Mouse (Mus musculus) cerebellum, postnatal 14 days (tissue): ENCODE data around the gene Thrsp.
A peak's percentile ranks its signal among the peaks of the same experiment; 100 is the strongest.

Experiments used
- DNase-seq, 2 experiments: peaks; one replicate each; pipeline ENCODE4 v3.0.0; 2021; ENCODE audit warnings: mixed read lengths in 2 of 2

Thrsp gene

GRCm38 (mm10) chr7:97416473-97416872, 1.1 kb downstream of the Thrsp start:
- DNase-seq: peak; percentile 33 to 39

GRCm38 (mm10) chr7:97414915-97415687, 2.4 kb downstream of the Thrsp start:
- DNase-seq: peak; percentile 57 to 73

GRCm38 (mm10) chr7:97414426-97414825, 3.1 kb downstream of the Thrsp start:
- DNase-seq: peak in 1 of 2 experiments; percentile 24

GRCm38 (mm10) chr7:97413981-97414380, 3.5 kb downstream of the Thrsp start:
- peak in 1 of 2 experiments; percentile 7 for DNase-seq

DNA sequence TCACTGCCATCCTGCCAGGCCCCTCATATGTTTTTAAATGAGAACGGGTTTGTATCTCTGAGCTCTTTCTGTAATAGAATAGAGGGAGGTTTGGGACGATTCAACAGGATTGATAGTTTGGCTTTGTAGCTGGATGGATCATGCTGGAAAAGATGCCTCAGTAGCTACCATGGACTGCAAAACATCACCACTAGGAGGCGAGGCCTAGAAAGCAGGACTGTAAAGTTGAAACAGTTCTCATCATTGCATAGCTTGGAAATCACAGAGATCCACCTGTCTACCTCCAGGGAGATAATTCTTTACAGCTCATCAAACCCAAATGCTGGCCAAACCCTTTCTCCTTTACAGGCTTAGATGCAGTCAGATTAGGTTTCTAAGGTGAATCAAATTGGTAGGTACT, 6.0 kb downstream of the Thrsp start:
- peak in 1 of 2 experiments; percentile 20 for DNase-seq

GRCm38 (mm10) chr7:97411106-97411505, 6.4 kb downstream of the Thrsp start:
- DNase-seq: no peak

DNA sequence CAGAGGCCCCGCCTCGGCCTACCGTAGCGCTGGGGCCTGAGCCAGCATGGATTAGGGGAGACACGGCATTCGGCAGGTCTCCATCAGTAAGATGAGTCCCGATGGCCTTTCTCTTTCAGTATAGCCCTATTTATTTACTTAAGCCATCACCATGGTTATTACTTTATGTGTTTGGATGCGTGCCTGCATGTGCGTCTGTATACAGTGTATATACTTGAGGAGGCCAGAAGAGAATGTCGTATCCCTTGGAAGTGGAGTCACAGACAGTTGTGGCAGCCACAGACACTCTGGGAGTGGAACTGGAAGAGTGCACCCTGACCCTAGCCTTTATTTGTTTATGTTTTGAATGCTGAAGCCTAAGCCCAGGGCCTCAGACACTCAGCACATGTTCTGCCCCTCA, 10.4 kb downstream of the Thrsp start:
- no peak for DNase-seq

- peak; percentile 88 for DNase-seq
Observed at GRCm38 (mm10) chr7:97399960-97400715, 17.4 kb downstream of the Thrsp start, which contains the start of gene Ndufc2. Gene Ndufc2, plus strand, starts transcription at chr7:97400003.

GRCm38 (mm10) chr7:97398943-97399342, 18.6 kb downstream of the Thrsp start:
- DNase-seq: no peak

DNA sequence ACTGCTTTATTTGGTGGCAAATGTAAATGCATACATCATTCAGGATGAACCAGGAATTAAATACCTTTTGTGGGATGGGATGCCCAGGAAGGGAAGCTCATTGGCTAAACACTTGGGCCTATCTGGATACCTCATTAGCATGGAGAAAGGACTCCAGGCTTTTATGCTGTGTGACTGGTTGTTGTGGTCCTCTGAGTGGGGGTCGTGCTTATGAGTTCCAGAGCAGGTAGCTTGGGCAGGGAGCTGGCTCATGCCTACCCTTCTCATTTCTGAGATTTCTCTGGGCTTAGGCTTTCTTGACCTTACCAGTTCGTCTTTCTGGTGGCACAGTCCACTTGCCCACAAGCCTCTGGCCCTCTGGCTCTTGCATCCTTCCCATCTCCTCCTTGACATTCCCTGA, 23.2 kb downstream of the Thrsp start:
- no peak for DNase-seq

- DNase-seq: no peak
Observed at GRCm38 (mm10) chr7:97392079-97392445, 25.5 kb downstream of the Thrsp start.

- no peak for DNase-seq
Observed at GRCm38 (mm10) chr7:97391293-97392078, 26.0 kb downstream of the Thrsp start.

DNA sequence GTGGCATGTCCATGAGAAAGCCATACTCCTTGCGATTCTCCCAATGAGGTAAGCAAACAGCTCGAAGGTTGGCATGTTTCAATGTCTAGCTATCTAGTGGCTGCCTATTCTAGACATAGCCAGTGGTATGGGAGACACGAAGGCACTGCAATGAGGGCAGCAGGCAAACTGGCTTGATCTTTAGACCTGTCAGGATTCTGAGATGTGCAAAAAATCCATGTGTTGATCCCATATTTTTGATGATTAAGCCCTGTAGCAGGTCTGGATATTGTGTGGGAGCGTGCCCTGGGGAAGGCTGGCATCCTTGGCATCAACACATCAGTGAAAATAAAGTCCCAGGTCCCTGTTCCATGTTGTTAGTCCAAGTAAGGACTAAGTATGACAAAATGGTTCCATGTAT, 29.0 kb downstream of the Thrsp start:
- DNase-seq: no peak

GRCm38 (mm10) chr7:97387561-97388147, 29.9 kb downstream of the Thrsp start:
- peak in 1 of 2 experiments; percentile 60 for DNase-seq

- DNase-seq: peak; percentile 94 to 97
Observed at GRCm38 (mm10) chr7:97386806-97387370, 30.6 kb downstream of the Thrsp start.

DNA sequence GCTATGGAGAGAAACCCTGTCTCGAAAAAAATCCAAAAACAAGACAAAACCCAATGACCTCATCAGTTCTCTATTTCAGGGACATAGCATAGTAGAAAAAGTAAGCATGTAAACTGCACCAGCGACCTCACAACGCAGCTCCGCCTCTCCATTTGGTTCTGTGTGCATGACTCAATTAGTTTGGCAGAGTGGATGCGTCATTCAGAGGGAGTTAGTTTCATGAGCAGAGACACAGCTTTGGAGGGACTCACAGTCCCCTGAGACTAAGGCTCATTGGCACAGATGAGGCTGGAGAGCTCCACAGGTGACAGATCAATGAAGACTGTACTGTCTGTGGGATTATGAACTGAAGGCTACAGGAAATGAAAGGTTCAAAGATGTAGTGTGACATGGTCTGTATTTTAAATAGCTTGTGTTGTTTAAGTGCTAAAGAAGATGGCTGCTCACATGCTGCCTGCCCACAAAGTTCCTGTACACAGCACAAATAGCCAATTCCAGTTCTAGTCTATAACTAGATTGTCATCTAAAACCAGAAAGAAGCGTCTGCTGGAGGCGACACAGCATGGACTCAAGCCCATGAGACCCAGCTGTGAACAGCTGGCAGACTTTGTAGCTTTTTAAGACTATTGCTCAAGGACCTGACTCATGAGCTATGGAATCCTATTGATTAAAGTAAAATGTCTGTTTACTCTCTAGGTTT, 31.3 kb downstream of the Thrsp start:
- DNase-seq: peak in 1 of 2 experiments; percentile 37

- DNase-seq: no peak
Observed at GRCm38 (mm10) chr7:97383496-97384132, 33.9 kb downstream of the Thrsp start.

- no peak for DNase-seq
Observed at GRCm38 (mm10) chr7:97382661-97383060, 34.9 kb downstream of the Thrsp start.

DNA sequence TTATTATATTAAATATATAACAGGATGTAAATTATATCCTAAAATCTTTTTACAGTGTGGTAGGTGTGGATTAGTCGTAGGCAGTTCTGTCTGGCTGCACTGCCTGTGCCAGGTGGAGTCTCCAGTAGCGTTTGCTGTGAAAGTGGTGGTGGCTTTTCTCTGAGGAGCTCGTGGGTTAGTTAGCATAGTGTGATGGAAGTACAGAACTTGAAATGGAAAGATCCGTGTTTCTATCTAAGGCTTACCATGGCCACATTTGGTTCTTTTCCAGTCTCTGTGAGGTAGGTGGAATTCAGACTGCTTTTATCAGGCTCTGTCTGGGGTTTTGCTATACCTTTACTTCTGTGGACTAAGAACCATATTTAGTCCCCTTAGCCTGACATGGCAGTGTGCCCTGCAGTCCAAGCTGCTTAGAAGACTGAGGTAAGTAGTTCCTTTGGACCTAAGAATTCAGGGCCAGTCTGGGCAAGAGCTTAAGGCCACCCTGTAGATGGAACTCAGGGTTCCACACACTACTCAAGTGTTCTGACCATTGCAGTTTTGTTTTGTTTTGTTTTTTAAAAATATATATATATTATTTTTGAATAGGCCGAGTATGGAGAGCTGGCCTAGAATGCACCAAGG, 36.9 kb downstream of the Thrsp start:
- DNase-seq: no peak

DNA sequence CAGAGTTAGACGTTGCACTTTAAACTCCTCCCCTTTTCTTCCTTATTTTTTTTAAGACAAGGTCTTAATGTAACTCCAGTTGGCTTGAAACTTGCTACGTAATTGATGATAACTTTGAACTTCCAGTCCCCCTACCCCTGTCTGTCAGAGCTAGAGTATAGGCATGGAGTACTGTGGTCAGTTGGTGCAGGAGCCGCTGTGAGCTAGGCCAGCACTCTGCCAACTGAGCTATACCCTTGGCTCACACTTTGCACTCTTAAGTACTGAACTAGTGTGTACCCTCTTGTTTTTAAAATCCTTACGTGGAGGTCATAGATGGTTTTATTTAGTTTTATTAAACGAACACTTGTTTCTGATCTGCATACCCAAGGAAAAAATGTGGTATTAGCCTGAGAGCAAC, 38.2 kb downstream of the Thrsp start:
- no peak for DNase-seq

GRCm38 (mm10) chr7:97375906-97376305, 41.6 kb downstream of the Thrsp start:
- DNase-seq: no peak
